Mouse (Mus musculus) lung, embryonic 16.5 days (tissue): ENCODE data around the gene Appl1. TPM values are rescaled to one million over a fixed set of nuclear protein-coding genes. Genes with fewer than 3 reads are reported as not detected.
A peak's percentile ranks its signal among the peaks of the same experiment; 100 is the strongest.

ENCODE experiments used
- ATAC-seq: fragments of 200-750 bp; cut with Nextera tagmentation; 2 replicates; pipeline ENCODE4 v1.8.0; 2017; ENCODE audit warnings: low read depth, mild to moderate bottlenecking, moderate library complexity
- H3K27ac ChIP-seq: fragments of 300-500 bp; sonication (generic); 2 replicates; pipeline ENCODE4 v1.5.1; 2014; ENCODE audit warnings: mild to moderate bottlenecking, control low read depth, low read length
- H3K27me3 ChIP-seq: fragments of 300-500 bp; sonication (generic); 2 replicates; pipeline ENCODE4 v1.6.1; 2014; ENCODE audit warnings: low read depth, low read length, mixed read lengths; ENCODE audit not compliant: control insufficient read depth, insufficient read depth
- H3K36me3 ChIP-seq: fragments of 300-500 bp; sonication (generic); 2 replicates; pipeline ENCODE4 v1.6.1; 2014; ENCODE audit warnings: low read length; ENCODE audit not compliant: control insufficient read depth, insufficient read depth
- H3K4me1 ChIP-seq: fragments of 300-500 bp; sonication (generic); replicated peaks from 2 replicates; pipeline ENCODE4 v1.6.1; 2014; ENCODE audit warnings: low read length, mixed read lengths; ENCODE audit not compliant: control insufficient read depth, insufficient read depth
- H3K4me2 ChIP-seq: fragments of 300-500 bp; sonication (generic); 2 replicates; pipeline ENCODE4 v1.6.1; 2014; ENCODE audit warnings: low read depth, low read length, control low read depth
- H3K4me3 ChIP-seq: fragments of 300-500 bp; sonication (generic); 2 replicates; pipeline ENCODE4 v1.5.1; 2014; ENCODE audit warnings: mild to moderate bottlenecking, low read length, control low read depth
- H3K9ac ChIP-seq: fragments of 300-500 bp; sonication (generic); 2 replicates; pipeline ENCODE4 v1.6.1; 2014; ENCODE audit warnings: low read length, control low read depth
- H3K9me3 ChIP-seq: fragments of 300-500 bp; sonication (generic); 2 replicates; pipeline ENCODE4 v1.6.1; 2016; ENCODE audit warnings: low read length; ENCODE audit not compliant: control insufficient read depth
- WGBS: fragments of 180-500 bp; shearing (Covaris S2); extraction: QIAGEN DNeasy Blood & Tissue Kit; methylation state at CpG from one replicate; pipeline ENCODE4 v1.1.7; 2014; 5-methylcytosine and 5-hydroxymethylcytosine counted together
- polyA plus RNA-seq: library from polyadenylated mRNA; unstranded; fragments of >200 nt; fragmentation: Nextera tagmentation; extraction: Ambion mirVana; gene quantifications from 2 replicates; pipeline ENCODE4 v1.2.1, GENCODE M21; 2015

Gene Appl1
- polyA plus RNA-seq, 1 experiment from 2014 or later: 33.2 TPM

DNA sequence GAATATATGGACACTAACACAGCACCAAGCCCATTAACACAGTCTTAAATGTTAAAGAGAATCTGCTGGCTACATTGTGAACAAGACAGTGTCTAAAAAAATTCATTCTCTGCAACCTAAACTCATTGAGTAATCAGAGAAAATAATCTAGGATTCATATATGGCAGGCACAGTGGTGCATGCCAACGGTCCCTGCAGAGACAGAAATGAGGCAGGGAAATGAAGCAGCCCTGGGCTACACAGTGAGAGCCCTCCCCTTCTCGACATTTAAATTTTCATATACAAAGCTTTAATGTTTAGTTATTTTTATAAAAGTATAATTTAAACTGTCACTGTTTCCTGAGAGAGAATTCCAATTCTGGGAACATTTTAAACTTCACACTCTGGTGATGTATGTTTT, 71.5 kb downstream of the Appl1 start:
- no peaks in the 10 kb centered on the region for H3K36me3 ChIP-seq
- no peak for ATAC-seq
- no peak overlapping the region for H3K27ac ChIP-seq
- no peak overlapping the region for H3K4me3 ChIP-seq
- no peak overlapping the region for H3K4me2 ChIP-seq
- no peaks in the 10 kb centered on the region for H3K9me3 ChIP-seq
- no peak overlapping the region for H3K9ac ChIP-seq
- 79% methylated on average over 2 of the region's 2 CpGs for WGBS
- H3K4me1 ChIP-seq: no peaks in the 10 kb centered on the region
- no peaks in the 10 kb centered on the region for H3K27me3 ChIP-seq

DNA sequence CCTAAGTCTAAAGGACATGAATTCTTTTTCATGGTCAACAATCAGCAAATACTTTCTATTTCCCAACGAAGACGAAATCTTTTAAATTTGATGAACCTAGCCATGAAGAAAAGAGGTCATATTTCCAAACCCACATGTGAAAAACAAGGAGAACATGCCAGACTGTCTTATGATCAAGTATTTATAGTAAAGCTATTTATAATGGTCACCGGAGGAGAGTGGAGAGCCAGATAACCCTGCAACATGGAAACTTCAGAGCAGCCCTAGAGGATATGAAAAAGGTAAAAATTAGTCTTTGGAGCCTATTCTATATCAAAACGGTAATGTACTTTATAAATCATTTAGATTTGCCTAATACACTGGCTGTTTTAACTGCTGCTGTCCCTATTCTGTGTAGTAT, 76.6 kb downstream of the Appl1 start, which contains the start of gene Asb14:
Asb14 (plus strand) TSS at position 166 of the 400 bp plus-strand sequence.
- Histone ChIP-seq H3K4me3 (no peak within 1 kb of the TSS), H3K36me3 (no peaks in the 10 kb centered on the region), H3K27ac (no peak within 1 kb of the TSS), H3K4me2 (no peak within 1 kb of the TSS), H3K9me3 (no peaks in the 10 kb centered on the region), H3K27me3 (no peaks in the 10 kb centered on the region), H3K4me1 (no peaks in the 10 kb centered on the region), H3K9ac (no peak within 1 kb of the TSS)
- WGBS: 80% methylated on average over 4 of the region's 4 CpGs
- no peak for ATAC-seq

DNA sequence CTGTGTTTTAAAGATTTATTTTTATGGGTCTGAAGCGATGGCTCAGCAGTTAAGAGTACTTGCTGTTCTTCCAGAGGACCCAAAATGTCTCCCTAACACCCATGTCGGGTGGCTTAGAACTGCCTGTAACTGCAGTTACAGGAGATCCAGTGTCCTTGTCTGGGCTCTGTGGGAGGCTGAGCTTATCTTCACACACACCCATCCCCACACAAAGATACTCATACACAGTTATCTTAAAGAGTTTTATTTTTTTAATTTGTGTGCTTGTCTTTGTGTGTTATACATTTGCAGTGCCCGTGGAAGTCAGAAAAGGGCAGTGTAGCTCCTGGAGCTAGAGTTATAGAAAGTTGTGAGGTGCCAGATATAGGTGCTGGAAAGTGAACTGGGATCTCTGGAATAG, 80.3 kb downstream of the Appl1 start:
- Histone ChIP-seq H3K4me1 (no peaks in the 10 kb centered on the region), H3K4me2 (no peak overlapping the region), H3K9ac (no peak overlapping the region), H3K9me3 (no peaks in the 10 kb centered on the region), H3K36me3 (no peaks in the 10 kb centered on the region), H3K27ac (no peak overlapping the region), H3K27me3 (no peaks in the 10 kb centered on the region), H3K4me3 (no peak overlapping the region)
- ATAC-seq: no peak
- WGBS: 82% methylated on average over 3 of the region's 3 CpGs

DNA sequence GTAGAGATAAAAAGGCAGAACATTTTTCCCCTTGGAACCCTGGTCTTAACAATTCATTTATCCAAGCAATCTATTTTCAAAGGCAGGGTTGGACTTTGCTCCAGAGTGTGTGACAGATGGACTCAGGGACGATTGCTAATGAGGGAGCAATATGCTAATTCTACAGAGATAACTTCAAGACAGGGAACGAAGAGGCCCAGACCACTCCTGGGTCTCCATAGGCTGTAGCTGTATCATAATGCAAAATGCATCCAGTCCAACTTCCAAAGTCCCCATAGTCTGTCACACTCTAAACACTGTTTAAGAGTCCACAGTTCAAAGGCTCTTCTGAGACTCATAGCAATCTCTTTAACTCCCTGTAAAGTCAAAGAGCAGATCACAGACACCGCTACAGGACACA, 83.8 kb downstream of the Appl1 start:
- H3K4me2 ChIP-seq: no peak overlapping the region
- no peaks in the 10 kb centered on the region for H3K4me1 ChIP-seq
- 41% methylated on average over 3 of the region's 3 CpGs for WGBS
- no peaks in the 10 kb centered on the region for H3K36me3 ChIP-seq
- peak overlapping the region; percentile 37; the same call in 1 of the 2 replicates for H3K27ac ChIP-seq
- ATAC-seq: peak; percentile 56
- no peaks in the 10 kb centered on the region for H3K9me3 ChIP-seq
- H3K27me3 ChIP-seq: no peaks in the 10 kb centered on the region
- no peak overlapping the region for H3K4me3 ChIP-seq
- no peak overlapping the region for H3K9ac ChIP-seq

DNA sequence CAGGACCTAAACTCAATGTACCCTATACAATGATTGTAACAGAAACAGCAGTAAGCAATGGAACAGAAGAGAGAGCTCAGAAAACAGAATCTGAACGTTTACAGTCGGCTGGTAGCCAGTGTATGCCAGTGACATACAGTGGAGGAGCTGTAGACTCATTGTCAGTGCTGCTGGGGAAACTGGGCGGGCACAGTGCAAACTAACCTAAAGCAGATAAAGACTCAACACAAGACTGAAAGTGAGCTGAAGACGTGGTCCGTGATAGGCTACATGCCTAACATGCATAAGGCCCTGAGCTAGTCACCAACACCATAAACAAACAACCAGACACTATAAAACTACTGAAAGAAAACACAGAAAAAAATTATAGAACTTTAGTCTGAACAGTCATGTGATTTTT, 89.3 kb downstream of the Appl1 start:
- Histone ChIP-seq H3K4me2 (no peak overlapping the region), H3K9ac (no peak overlapping the region), H3K27me3 (no peaks in the 10 kb centered on the region), H3K4me3 (no peak overlapping the region), H3K4me1 (no peaks in the 10 kb centered on the region), H3K9me3 (no peaks in the 10 kb centered on the region), H3K36me3 (no peaks in the 10 kb centered on the region), H3K27ac (no peak overlapping the region)
- 82% methylated on average over 5 of the region's 5 CpGs for WGBS
- no peak for ATAC-seq

DNA sequence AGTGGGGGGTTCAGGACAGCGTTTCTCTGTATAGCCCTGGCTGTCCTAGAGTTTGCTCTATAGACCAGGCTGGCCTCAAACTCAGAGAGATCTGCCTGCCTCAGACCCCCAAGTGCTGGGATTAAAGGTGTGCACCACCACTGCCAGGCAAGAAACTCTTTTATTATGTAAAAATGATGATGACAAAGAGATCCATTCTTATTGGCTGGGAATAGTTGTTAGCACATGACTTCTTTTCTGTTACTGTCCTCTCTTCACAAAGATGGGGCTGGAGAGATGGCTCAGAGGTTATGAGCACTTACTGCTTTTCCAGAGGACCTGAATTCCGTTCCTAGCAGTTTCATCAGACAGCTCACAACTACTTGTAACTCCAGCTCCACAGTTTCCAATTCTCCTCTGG, 91.1 kb downstream of the Appl1 start:
- Histone ChIP-seq H3K4me3 (no peak overlapping the region), H3K27me3 (no peaks in the 10 kb centered on the region), H3K27ac (no peak overlapping the region), H3K4me2 (no peak overlapping the region), H3K9me3 (no peaks in the 10 kb centered on the region), H3K9ac (no peak overlapping the region), H3K36me3 (no peaks in the 10 kb centered on the region), H3K4me1 (no peaks in the 10 kb centered on the region)
- no peak for ATAC-seq
- 70% methylated on average over 2 of the region's 2 CpGs for WGBS

DNA sequence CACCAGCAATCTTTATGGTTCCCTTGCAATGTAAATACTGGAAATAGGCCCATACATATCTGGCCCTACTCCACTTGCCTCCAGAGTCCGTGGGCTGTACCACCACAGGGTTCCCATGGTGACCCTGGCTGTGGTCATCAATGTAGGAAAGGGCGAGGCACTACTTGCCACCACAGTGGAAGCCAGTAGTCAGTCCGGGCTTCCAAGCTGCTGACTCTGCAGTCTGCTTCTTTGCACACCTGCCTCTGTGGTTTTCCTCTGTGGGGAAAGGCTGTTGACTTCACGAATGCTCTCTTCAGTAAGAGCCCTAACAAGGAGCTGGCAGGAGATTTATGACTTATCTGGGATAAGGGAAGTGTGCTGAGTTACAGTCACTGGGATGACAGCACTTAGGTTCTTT, 92.3 kb downstream of the Appl1 start:
- H3K27ac ChIP-seq: no peak overlapping the region
- no peaks in the 10 kb centered on the region for H3K4me1 ChIP-seq
- H3K27me3 ChIP-seq: no peaks in the 10 kb centered on the region
- no peaks in the 10 kb centered on the region for H3K36me3 ChIP-seq
- no peaks in the 10 kb centered on the region for H3K9me3 ChIP-seq
- 48% methylated on average over 4 of the region's 4 CpGs for WGBS
- H3K4me3 ChIP-seq: no peak overlapping the region
- H3K9ac ChIP-seq: no peak overlapping the region
- no peak for ATAC-seq
- H3K4me2 ChIP-seq: no peak overlapping the region

Other genes starting within 250 kb of the Appl1 start
- 0.29 and 0.36 TPM in 2 replicates for gene Asb14, start 76.7 kb downstream of the Appl1 start, polyA plus RNA-seq
- not detected in 2 replicates for gene Hesx1, start 23.2 kb upstream of the Appl1 start, polyA plus RNA-seq
- 1.9 and 2.0 TPM in 2 replicates for gene Il17rd, start 67.7 kb upstream of the Appl1 start, polyA plus RNA-seq
- gene Arhgef3, start 143.7 kb upstream of the Appl1 start, polyA plus RNA-seq: 12.8 and 13.8 TPM in 2 replicates